Mouse (Mus musculus) liver, postnatal 0 days (tissue): Measurements from ENCODE around the gene Tbc1d14. TPM values are rescaled to one million over a fixed set of nuclear protein-coding genes. Genes with fewer than 3 reads are reported as not detected.

Experiments used
- ATAC-seq: fragments of 200-750 bp; cut with Nextera tagmentation; 2 replicates; pipeline ENCODE4 v1.8.0; 2017; ENCODE audit warnings: mild to moderate bottlenecking, moderate library complexity
- DNase-seq: peaks from one replicate; pipeline ENCODE4 v3.0.0-alpha.2; 2016
- H3K27ac ChIP-seq: fragments of 300-500 bp; sonication (generic); 2 replicates; pipeline ENCODE4 v1.5.1; 2014; ENCODE audit warnings: antibody characterized with exemption, moderate library complexity, mild to moderate bottlenecking, low read depth
- H3K27me3 ChIP-seq: fragments of 300-500 bp; sonication (generic); 2 replicates; pipeline ENCODE4 v1.6.1; 2014; ENCODE audit warnings: low read length, control low read depth, mixed read lengths; ENCODE audit not compliant: insufficient read depth
- H3K36me3 ChIP-seq: fragments of 300-500 bp; sonication (generic); replicated peaks from 2 replicates; pipeline ENCODE4 v1.6.1; 2014; ENCODE audit warnings: mild to moderate bottlenecking, control low read depth, low read length, moderate library complexity, mixed read lengths; ENCODE audit not compliant: insufficient read depth
- H3K4me1 ChIP-seq: fragments of 300-500 bp; sonication (generic); 2 replicates; pipeline ENCODE4 v1.6.1; 2014; ENCODE audit warnings: antibody characterized with exemption, mild to moderate bottlenecking, control low read depth; ENCODE audit not compliant: insufficient read depth
- H3K4me2 ChIP-seq: fragments of 300-500 bp; sonication (generic); 2 replicates; pipeline ENCODE4 v1.6.1; 2014; ENCODE audit warnings: low read depth, mild to moderate bottlenecking, low read length, moderate library complexity, mixed read lengths
- H3K4me3 ChIP-seq: fragments of 300-500 bp; sonication (generic); 2 replicates; pipeline ENCODE4 v1.5.1; 2014; ENCODE audit warnings: low read depth, low read length
- H3K9ac ChIP-seq: fragments of 300-500 bp; sonication (generic); replicated peaks from 2 replicates; pipeline ENCODE4 v1.6.1; 2014; ENCODE audit warnings: mild to moderate bottlenecking, moderate library complexity
- H3K9me3 ChIP-seq: fragments of 300-500 bp; sonication (generic); 2 replicates; pipeline ENCODE4 v1.6.1; 2016; ENCODE audit warnings: mild to moderate bottlenecking, control low read depth, low read length, mixed read lengths
- CTCF ChIP-seq: sonication (generic); IDR thresholded peaks from 2 replicates; pipeline ENCODE4 v1.5.1; 2016; ENCODE audit warnings: antibody characterized with exemption, low read depth
- EP300 ChIP-seq: IDR thresholded peaks from 2 replicates; pipeline ENCODE4 v1.6.1; 2016; ENCODE audit warnings: antibody characterized with exemption, low read depth, mild to moderate bottlenecking
- WGBS: fragments of 180-500 bp; shearing (Covaris S2); extraction: QIAGEN DNeasy Blood & Tissue Kit; methylation state at CpG from one replicate; pipeline ENCODE4 v1.1.7; 2014; ENCODE audit not compliant: insufficient replicate concordance; 5-methylcytosine and 5-hydroxymethylcytosine counted together
- polyA plus RNA-seq: library from polyadenylated mRNA; unstranded; fragments of >200 nt; fragmentation: Nextera tagmentation; extraction: Ambion mirVana; gene quantifications from 2 replicates; pipeline ENCODE4 v1.2.1, GENCODE M21; 2015

Gene Tbc1d14
- polyA plus RNA-seq, 1 experiment from 2014 or later = 6.5 TPM

DNA sequence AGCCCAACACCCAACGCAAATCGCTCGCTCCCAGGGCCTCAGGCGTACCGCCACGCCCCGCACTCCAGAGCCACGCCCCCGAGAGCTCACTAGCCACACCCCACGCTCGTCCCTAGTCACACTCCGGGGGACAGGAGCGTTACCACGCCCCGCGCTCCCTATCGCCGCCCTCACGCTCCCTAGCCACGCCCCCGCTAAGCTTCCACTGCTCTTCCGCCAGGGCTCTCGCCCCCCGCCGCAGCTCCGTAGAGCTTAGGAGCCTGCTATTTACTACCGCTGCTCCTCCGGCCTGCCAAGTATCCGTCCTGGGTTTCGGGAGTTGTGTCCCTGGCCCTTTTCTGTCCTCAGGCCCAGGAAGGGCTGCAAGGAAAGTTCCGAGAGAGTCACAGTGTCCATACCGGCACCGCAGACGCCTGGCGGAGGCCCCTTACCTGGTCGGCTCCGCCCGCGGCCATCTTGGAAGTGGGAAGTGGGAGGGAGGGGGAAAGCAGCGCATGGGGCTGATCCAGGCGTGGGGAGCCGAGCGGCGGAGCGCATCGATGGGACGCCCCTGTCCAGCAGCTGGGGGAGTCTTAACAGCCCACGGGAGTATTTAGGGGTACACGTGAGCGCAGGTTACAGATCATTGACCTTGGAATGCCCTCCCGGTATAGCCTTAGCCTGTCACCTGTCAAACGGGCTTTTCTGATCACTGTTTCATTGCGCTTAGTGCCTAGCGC lies 11.0 kb downstream of the Tbc1d14 start:
- ATAC-seq (peak; percentile 98), DNase-seq (peak; percentile 100)
- H3K9ac ChIP-seq = peak overlapping the region; percentile 85
- peak overlapping the region; percentile 74 for H3K4me3 ChIP-seq
- peak overlapping the region; percentile 92 for H3K27ac ChIP-seq
- no peaks in the 10 kb centered on the region for H3K36me3 ChIP-seq
- peak overlapping the region; percentile 100 for H3K4me2 ChIP-seq
- peaks cover 18% of the 10 kb centered on the region for H3K4me1 ChIP-seq
- TF ChIP-seq EP300 = no peak; the same call in 1 of the 2 replicates
- TF ChIP-seq CTCF = peak; percentile 30
- H3K27me3 ChIP-seq = no peaks in the 10 kb centered on the region
- H3K9me3 ChIP-seq = no peaks in the 10 kb centered on the region
- WGBS = 1% methylated on average over 54 of the region's 54 CpGs

DNA sequence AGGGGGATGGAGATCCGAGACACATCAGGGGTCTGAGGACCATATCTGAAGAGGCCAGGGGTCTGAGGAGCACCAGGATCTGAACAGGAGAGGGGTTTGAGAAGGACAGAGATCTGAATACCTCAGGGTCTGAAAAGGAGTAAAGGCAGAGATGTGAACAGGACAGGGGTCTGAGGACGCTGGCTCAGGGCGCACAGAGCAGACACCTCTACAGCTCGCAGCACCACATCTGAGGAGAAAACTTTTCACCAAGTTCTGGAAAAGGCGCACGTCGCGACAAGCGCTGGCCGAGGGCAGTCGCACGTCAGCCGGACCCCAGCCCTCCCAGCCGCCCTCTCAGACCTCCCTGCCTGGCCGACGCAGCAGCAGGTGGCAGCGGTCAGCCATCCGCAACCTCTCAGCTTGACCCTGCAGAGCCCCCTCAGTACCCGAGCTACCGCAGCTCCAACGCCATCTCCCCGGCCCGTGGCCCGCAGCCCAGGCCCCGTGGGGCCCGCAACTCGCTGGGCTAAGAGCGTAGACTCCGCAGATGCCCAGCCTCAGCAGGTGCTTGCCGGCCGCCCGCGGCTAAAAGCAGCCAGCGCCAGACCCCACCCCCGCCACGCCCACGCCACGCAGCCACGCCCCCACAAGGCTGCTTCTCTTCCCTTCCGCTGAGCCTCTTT lies 11.7 kb downstream of the Tbc1d14 start:
- peak overlapping the region; percentile 74 for H3K4me3 ChIP-seq
- WGBS = 4% methylated on average over 35 of the region's 40 CpGs
- peak overlapping the region; percentile 88 for H3K9ac ChIP-seq
- no peaks in the 10 kb centered on the region for H3K27me3 ChIP-seq
- peaks cover 18% of the 10 kb centered on the region for H3K4me1 ChIP-seq
- ATAC-seq (peak; percentile 1), DNase-seq (no peak)
- peak overlapping the region; percentile 100 for H3K4me2 ChIP-seq
- TF ChIP-seq CTCF (no peak), EP300 (no peak; the same call in 1 of the 2 replicates)
- H3K27ac ChIP-seq = peak overlapping the region; percentile 74
- 0 out of 2 replicates have a peak, but pooled peaks cover 2% of the 10 kb centered on the region for H3K36me3 ChIP-seq
- H3K9me3 ChIP-seq = no peaks in the 10 kb centered on the region

DNA sequence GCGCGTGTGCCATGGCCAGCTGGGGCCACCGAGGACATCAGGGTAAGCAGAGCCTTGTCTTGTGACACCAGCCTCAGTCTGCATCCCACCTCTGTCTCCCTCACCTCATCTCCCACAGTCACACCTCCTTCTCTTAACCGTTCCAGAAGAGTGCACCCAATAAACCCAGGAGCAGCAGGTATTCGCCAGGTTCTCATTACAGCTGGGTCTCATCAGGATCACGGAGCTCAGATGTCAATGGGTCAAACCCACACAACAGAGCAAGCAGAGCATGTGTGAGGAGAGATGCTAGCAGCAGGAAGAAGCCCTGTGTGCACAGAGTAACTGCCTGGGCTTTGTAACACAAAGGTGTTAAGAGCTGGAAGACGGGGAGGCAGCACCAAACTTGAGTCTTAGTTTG lies 13.1 kb downstream of the Tbc1d14 start:
- H3K27ac ChIP-seq = no peak overlapping the region
- no peak for TF ChIP-seq CTCF
- no peak for TF ChIP-seq EP300
- no peak overlapping the region for H3K4me3 ChIP-seq
- H3K9me3 ChIP-seq = no peaks in the 10 kb centered on the region
- DNase-seq = no peak
- H3K27me3 ChIP-seq = no peaks in the 10 kb centered on the region
- WGBS = 82% methylated on average over 7 of the region's 7 CpGs
- 0 out of 2 replicates have a peak, but pooled peaks cover 2% of the 10 kb centered on the region for H3K36me3 ChIP-seq
- ATAC-seq = no peak
- H3K9ac ChIP-seq = no peak overlapping the region
- H3K4me1 ChIP-seq = peaks cover 27% of the 10 kb centered on the region
- 0 out of 2 replicates have a peak overlapping the region, but pooled peaks have one; percentile 100 for H3K4me2 ChIP-seq

DNA sequence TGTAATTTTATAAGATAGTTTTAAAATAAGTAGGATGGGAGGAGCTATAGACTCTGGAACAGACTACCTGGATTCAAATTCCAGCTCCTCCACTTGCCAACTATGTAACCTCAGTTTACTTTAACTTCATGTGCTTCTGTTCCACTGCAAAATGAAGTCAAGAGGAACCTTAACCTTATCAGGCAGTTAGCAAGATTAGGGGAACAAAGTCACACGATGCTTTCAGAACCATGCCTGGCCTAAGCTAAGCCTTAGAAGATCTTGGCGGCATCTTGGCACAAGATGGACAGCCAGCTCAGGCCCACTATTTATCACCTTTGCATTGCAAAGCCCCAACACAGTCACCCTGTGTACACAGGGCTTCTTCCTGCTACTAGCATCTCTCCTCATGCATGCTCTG lies 14.1 kb downstream of the Tbc1d14 start:
- 56% methylated on average over 2 of the region's 2 CpGs for WGBS
- Histone ChIP-seq H3K9me3 (no peaks in the 10 kb centered on the region), H3K27me3 (no peaks in the 10 kb centered on the region), H3K4me1 (peaks cover 36% of the 10 kb centered on the region), H3K27ac (no peak overlapping the region), H3K9ac (no peak overlapping the region), H3K4me2 (no peak overlapping the region), H3K36me3 (0 out of 2 replicates have a peak, but pooled peaks cover 2% of the 10 kb centered on the region), H3K4me3 (no peak overlapping the region)
- TF ChIP-seq CTCF = no peak
- TF ChIP-seq EP300 = no peak
- no peak for DNase-seq
- ATAC-seq = no peak

DNA sequence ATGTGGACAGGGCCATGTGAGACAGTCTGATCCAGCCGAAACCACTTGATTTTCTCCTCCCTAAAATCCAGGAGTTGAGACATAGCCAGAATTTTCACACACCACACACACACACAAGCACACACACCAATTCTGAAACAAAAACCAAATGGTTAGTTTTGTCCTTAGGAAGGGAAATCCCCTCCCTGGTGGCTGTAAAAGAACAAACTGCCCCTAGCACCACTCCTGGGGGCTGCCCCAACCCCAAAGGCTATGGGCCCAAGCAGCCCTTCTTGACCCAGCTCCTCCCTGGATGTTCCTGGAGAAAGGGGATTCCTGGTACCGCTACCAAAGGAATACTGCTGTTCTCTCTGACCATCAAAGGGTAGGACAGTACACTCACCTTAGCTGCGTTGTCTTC lies 16.6 kb downstream of the Tbc1d14 start:
- ATAC-seq (no peak), DNase-seq (no peak)
- no peak overlapping the region for H3K4me3 ChIP-seq
- H3K27me3 ChIP-seq = no peaks in the 10 kb centered on the region
- TF ChIP-seq CTCF = no peak
- TF ChIP-seq EP300 = no peak
- peaks cover 9% of the 10 kb centered on the region for H3K36me3 ChIP-seq
- no peak overlapping the region for H3K4me2 ChIP-seq
- H3K4me1 ChIP-seq = peaks cover 48% of the 10 kb centered on the region
- H3K9me3 ChIP-seq = no peaks in the 10 kb centered on the region
- 84% methylated on average over 3 of the region's 3 CpGs for WGBS
- H3K27ac ChIP-seq = no peak overlapping the region
- H3K9ac ChIP-seq = no peak overlapping the region

- no peak overlapping the region for H3K4me3 ChIP-seq
- H3K36me3 ChIP-seq = peaks cover 15% of the 10 kb centered on the region
- H3K9me3 ChIP-seq = no peaks in the 10 kb centered on the region
- no peaks in the 10 kb centered on the region for H3K27me3 ChIP-seq
- H3K27ac ChIP-seq = peak overlapping the region; percentile 63
- peaks cover 41% of the 10 kb centered on the region for H3K4me1 ChIP-seq
- ATAC-seq (no peak), DNase-seq (no peak)
- 72% methylated on average over 1 of the region's 1 CpGs for WGBS
- no peak overlapping the region for H3K9ac ChIP-seq
- TF ChIP-seq EP300 (no peak), CTCF (no peak)
- H3K4me2 ChIP-seq = no peak overlapping the region
Measured at GRCm38 (mm10) chr5:36575745-36576144, 17.3 kb downstream of the Tbc1d14 start.
